Mouse (Mus musculus) olfactory bulb, adult 2 months (tissue): ENCODE data around the gene Fkbp6. TPM values are rescaled to one million over a fixed set of nuclear protein-coding genes. Genes with fewer than 3 reads are reported as not detected.

ENCODE experiments used
- H3K27ac ChIP-seq: fragments of 200-500 bp; 2 replicates; pipeline ENCODE4 v1.5.1; 2012; ENCODE audit warnings: low read depth, low read length; ENCODE audit not compliant: insufficient read depth
- H3K4me1 ChIP-seq: fragments of 200-500 bp; 2 replicates; pipeline ENCODE4 v1.6.1; 2012; ENCODE audit warnings: low read length; ENCODE audit not compliant: control insufficient read depth, insufficient read depth
- H3K4me3 ChIP-seq: fragments of 200-500 bp; 2 replicates; pipeline ENCODE4 v1.5.1; 2012; ENCODE audit warnings: mild to moderate bottlenecking, low read depth, low read length, moderate library complexity; ENCODE audit not compliant: insufficient read depth
- CTCF ChIP-seq: fragments of 200-500 bp; IDR thresholded peaks from 2 replicates; pipeline ENCODE4 v1.5.1; 2012; ENCODE audit warnings: low read depth, mild to moderate bottlenecking, low read length, moderate library complexity; ENCODE audit not compliant: insufficient read depth
- POLR2A ChIP-seq: fragments of 200-500 bp; IDR thresholded peaks from 2 replicates; pipeline ENCODE4 v1.6.1; 2012; ENCODE audit warnings: mild to moderate bottlenecking, low read depth, low read length, moderate library complexity; ENCODE audit not compliant: insufficient read depth
- WGBS: fragments of 180-500 bp; shearing (Covaris S2); methylation state at CpG from one replicate; pipeline ENCODE4 v1.1.7; 2018; 5-methylcytosine and 5-hydroxymethylcytosine counted together
- polyA plus RNA-seq: library from polyadenylated mRNA; stranded (reverse); fragments of >200 nt; gene quantifications from 2 replicates; pipeline ENCODE4 v1.2.4, GENCODE M21; 2012; ENCODE audit warnings: low replicate concordance; ENCODE audit not compliant: missing spikeins, insufficient read depth, insufficient read length

The Fkbp6 gene
- polyA plus RNA-seq, result not detected in 2 replicates

DNA sequence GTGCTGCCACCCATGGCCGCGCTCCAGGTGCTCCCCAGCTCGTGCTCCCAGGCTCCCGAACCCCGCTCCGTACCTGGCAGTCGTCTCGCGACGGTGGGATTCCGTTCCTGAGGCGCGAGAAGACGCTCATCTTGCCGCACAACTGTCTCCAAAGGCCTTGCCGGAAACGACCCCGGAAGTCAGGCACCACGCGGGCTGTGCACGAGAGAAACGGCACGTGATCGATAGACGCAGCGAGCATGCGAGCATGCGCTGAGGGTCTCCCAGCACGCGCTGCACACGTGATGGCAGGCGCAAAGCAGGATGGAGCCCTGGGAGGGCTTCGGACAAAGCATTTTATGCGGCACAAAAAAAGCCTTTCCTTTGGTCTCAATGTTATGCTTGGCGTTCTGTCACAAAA lies at the start of gene Fkbp6:
Fkbp6 (minus strand) TSS at position 183 of the 400 bp plus-strand sequence.
- Histone ChIP-seq H3K4me1 (no peaks in the 10 kb centered on the region), H3K27ac (no peak within 1 kb of the TSS), H3K4me3 (no peak within 1 kb of the TSS)
- 89% methylated on average over 35 of the region's 35 CpGs for WGBS
- no peak for TF ChIP-seq POLR2A
- no peak for TF ChIP-seq CTCF

DNA sequence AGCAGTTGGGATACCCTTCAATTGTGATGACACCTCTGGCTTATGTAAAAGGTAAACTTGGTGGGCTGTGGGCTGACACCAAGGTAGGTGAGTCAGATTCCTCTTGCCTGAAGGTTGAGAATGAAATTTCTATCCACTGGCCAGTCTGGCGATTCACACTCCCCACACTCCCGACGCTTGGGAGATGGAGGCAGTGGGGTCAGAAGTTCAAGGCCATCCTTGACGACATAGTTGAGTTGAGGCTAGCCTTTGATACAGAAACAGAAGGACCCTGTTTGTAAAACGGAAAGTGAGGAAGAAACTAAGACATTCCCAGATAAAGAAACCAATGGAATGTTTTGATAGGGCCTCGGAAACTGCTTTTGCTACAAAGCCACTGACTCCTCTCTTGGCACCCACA lies 49.5 kb upstream of the Fkbp6 start:
- no peak for TF ChIP-seq CTCF
- WGBS, result 77% methylated on average over 6 of the region's 6 CpGs
- no peak overlapping the region for H3K4me3 ChIP-seq
- no peak overlapping the region for H3K27ac ChIP-seq
- peaks cover under 1% of the 10 kb centered on the region for H3K4me1 ChIP-seq

- peaks cover 3% of the 10 kb centered on the region; the same call in 1 of the 2 replicates for H3K4me1 ChIP-seq
- no peak overlapping the region for H3K4me3 ChIP-seq
- no peak overlapping the region for H3K27ac ChIP-seq
- 44% methylated on average over 5 of the region's 5 CpGs for WGBS
- TF ChIP-seq CTCF (no peak), POLR2A (no peak)
Observed at GRCm38 (mm10) chr5:135395826-135396225, 46.0 kb upstream of the Fkbp6 start.

- peak within 1 kb of the TSS; percentile 98 for H3K4me3 ChIP-seq
- peak within 1 kb of the TSS; percentile 24; the same call in 1 of the 2 replicates for H3K27ac ChIP-seq
- under 1% methylated on average over 95 of the region's 110 CpGs for WGBS
- peaks cover 3% of the 10 kb centered on the region; the same call in 1 of the 2 replicates for H3K4me1 ChIP-seq
- TF ChIP-seq CTCF, result no peak
- peak; percentile 93 for TF ChIP-seq POLR2A
Observed at GRCm38 (mm10) chr5:135394004-135394823, 44.4 kb upstream of the Fkbp6 start, which contains the start of gene Pom121. Gene Pom121 (minus strand): TSS chr5:135394546.

GRCm38 (mm10) chr5:135383771-135384170 lies 33.9 kb upstream of the Fkbp6 start:
- no peak overlapping the region for H3K4me3 ChIP-seq
- no peaks in the 10 kb centered on the region for H3K4me1 ChIP-seq
- WGBS, result 79% methylated on average over 10 of the region's 10 CpGs
- TF ChIP-seq POLR2A (no peak), CTCF (no peak)
- no peak overlapping the region for H3K27ac ChIP-seq

- TF ChIP-seq POLR2A (no peak), CTCF (no peak)
- WGBS, result 88% methylated on average over 7 of the region's 7 CpGs
- Histone ChIP-seq H3K4me3 (no peak overlapping the region), H3K27ac (no peak overlapping the region), H3K4me1 (no peaks in the 10 kb centered on the region)
Observed at GRCm38 (mm10) chr5:135382746-135383145, 32.9 kb upstream of the Fkbp6 start.

DNA sequence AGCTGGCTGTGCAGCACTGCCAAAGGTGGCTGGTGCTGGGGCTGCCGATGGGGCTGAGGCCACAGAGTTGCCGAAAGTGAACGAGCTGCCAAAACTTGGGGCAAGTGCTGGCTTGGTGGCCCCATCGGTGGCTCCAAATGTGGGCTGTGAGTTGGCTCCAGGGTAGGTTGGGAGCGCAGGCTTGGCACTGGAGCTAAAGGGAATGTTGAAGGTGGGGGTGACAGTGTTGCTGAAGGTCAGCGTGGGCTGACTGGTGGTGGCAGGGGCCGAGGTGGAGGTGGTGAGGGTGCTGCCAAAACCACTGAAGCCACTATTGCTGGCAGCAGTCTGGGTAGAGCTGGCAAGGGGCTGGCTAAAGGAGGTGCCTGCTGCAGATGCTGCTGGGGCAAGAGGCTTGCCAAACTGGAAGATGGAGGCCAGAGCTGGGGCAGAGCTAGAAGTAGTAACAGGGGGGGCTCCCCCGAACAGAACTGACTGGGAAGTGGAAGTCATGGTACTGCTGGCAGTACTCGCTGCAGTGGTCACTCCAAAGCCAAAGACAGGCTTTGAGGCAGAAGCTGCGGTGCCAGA lies 31.6 kb upstream of the Fkbp6 start:
- H3K4me1 ChIP-seq, result no peaks in the 10 kb centered on the region
- 88% methylated on average over 10 of the region's 10 CpGs for WGBS
- TF ChIP-seq CTCF (no peak), POLR2A (no peak)
- H3K4me3 ChIP-seq, result no peak overlapping the region
- H3K27ac ChIP-seq, result no peak overlapping the region

DNA sequence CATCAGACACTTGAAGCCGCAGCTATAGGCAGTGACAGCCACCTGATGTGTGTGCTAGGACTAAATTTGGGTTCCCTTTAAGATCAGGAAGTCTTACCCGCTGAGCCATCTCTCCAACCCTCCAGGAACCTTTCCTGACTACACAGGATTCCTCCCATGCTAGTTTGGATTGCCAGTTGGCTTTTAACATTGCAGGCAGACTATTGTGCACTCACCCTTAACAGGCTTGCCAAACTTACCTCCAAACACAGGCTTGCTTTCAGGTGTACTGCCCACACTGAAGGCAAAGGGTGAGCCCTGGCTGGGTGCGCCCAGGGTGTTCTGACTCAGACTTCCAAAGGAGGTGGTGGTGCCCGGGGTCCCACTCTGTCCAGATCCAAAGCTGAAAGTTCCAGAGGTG lies 30.8 kb upstream of the Fkbp6 start:
- WGBS, result 91% methylated on average over 4 of the region's 4 CpGs
- TF ChIP-seq CTCF (no peak), POLR2A (no peak)
- H3K4me3 ChIP-seq, result no peak overlapping the region
- H3K4me1 ChIP-seq, result no peaks in the 10 kb centered on the region
- no peak overlapping the region for H3K27ac ChIP-seq

- TF ChIP-seq CTCF (no peak), POLR2A (no peak)
- H3K4me1 ChIP-seq, result peaks cover 1% of the 10 kb centered on the region
- WGBS, result 58% methylated on average over 2 of the region's 2 CpGs
- H3K4me3 ChIP-seq, result no peak overlapping the region
- no peak overlapping the region for H3K27ac ChIP-seq
Observed at GRCm38 (mm10) chr5:135376341-135376740, 26.5 kb upstream of the Fkbp6 start.
